Mouse (Mus musculus) small intestine, adult 2 months (tissue): ENCODE measurements around the gene Tpcn2.

Source experiments
- CTCF ChIP-seq: fragments of 200-500 bp; IDR thresholded peaks from 2 replicates; pipeline ENCODE4 v1.5.1; 2012; ENCODE audit warnings: low read depth, mild to moderate bottlenecking, control low read depth, inconsistent platforms, low read length, moderate library complexity, mixed read lengths; ENCODE audit not compliant: insufficient replicate concordance, insufficient read length; ENCODE audit errors: extremely low read depth
- POLR2A ChIP-seq: fragments of 200-500 bp; IDR thresholded peaks from 2 replicates; pipeline ENCODE4 v1.6.1; 2012; ENCODE audit warnings: low read depth, mild to moderate bottlenecking, control low read depth, inconsistent platforms, low read length, moderate library complexity

- TF ChIP-seq CTCF (no peak), POLR2A (no peak)
These were observed 145.9 kb downstream of the Tpcn2 start for GRCm38 (mm10) chr7:145137871-145138270.
